Mouse (Mus musculus) left cerebral cortex, postnatal 36 days (tissue): ENCODE measurements around the gene Mrps5. TPM values are rescaled to one million over a fixed set of nuclear protein-coding genes. Genes with fewer than 3 reads are reported as not detected.

Experiments used
- DNase-seq, 2 experiments: peaks; one replicate each; pipeline ENCODE4 v3.0.0; 2021 to 2022; ENCODE audit warnings: low spot score in 2 of 2, mixed read lengths in 1 of 2
- intact Hi-C: fragments of 180-260 bp; cut with DNase I; formaldehyde crosslinking; loops from one replicate; pipeline ENCODE4 v1.15.1; 2025
- total RNA-seq, 2 experiments: library from RNA; stranded (reverse); gene quantifications; 2 replicates each; pipeline ENCODE4 v1.2.3; 2021

Gene Mrps5
- total RNA-seq, 2 experiments from 2014 or later: 80.0 to 102 TPM

- intact Hi-C loops: loop anchor here (2.0 kb wide), 1 partner anchor 52 kb away; no protein-coding TSS in a partner anchor
- no peak for DNase-seq
These were observed 22.0 kb downstream of the Mrps5 start for GRCm38 (mm10) chr2:127608986-127609385.

- DNase-seq: no peak
- intact Hi-C loops: loop anchor here (5.0 kb wide), 1 partner anchor 71 kb away; no protein-coding TSS in a partner anchor
These were observed 24.4 kb downstream of the Mrps5 start for GRCm38 (mm10) chr2:127611386-127611785.

GRCm38 (mm10) chr2:127612288-127612687 lies 25.3 kb downstream of the Mrps5 start:
- DNase-seq: no peak
- intact Hi-C loops: loop anchor here (5.0 kb wide), 1 partner anchor 70 kb away; no protein-coding TSS in a partner anchor

GRCm38 (mm10) chr2:127619311-127619710 lies 32.3 kb downstream of the Mrps5 start:
- intact Hi-C loops: no loop called here
- DNase-seq: no peak

- no peak for DNase-seq
- intact Hi-C loops: no loop called here
These were observed 35.0 kb downstream of the Mrps5 start for GRCm38 (mm10) chr2:127622065-127622464.

- intact Hi-C loops: no loop called here
- no peak for DNase-seq
These were observed 37.8 kb downstream of the Mrps5 start for GRCm38 (mm10) chr2:127624786-127625185.

- intact Hi-C loops: no loop called here
- DNase-seq: no peak
These were observed 38.6 kb downstream of the Mrps5 start for GRCm38 (mm10) chr2:127625659-127626058.

GRCm38 (mm10) chr2:127627354-127627753 lies 40.3 kb downstream of the Mrps5 start:
- intact Hi-C loops: no loop called here
- no peak for DNase-seq

- DNase-seq: no peak
- intact Hi-C loops: no loop called here
These were observed 41.1 kb downstream of the Mrps5 start for GRCm38 (mm10) chr2:127627990-127628570.

- no peak for DNase-seq
These were observed 45.6 kb downstream of the Mrps5 start for GRCm38 (mm10) chr2:127632601-127633000.

GRCm38 (mm10) chr2:127635581-127635980 lies 48.6 kb downstream of the Mrps5 start:
- DNase-seq: no peak
- intact Hi-C loops: no loop called here

More at GRCm38 (mm10) chr2:127632601-127633000, 45.6 kb downstream of the Mrps5 start:
- intact Hi-C loops: no loop called here

GRCm38 (mm10) chr2:127638973-127639372 lies 52.0 kb downstream of the Mrps5 start:
- intact Hi-C loops: no loop called here
- DNase-seq: no peak

- no peak for DNase-seq
- intact Hi-C loops: no loop called here
These were observed 57.0 kb downstream of the Mrps5 start for GRCm38 (mm10) chr2:127643728-127644704.

GRCm38 (mm10) chr2:127646875-127647274 lies 59.9 kb downstream of the Mrps5 start:
- DNase-seq: no peak
- intact Hi-C loops: no loop called here

GRCm38 (mm10) chr2:127648145-127648544 lies 61.1 kb downstream of the Mrps5 start:
- no peak for DNase-seq
- intact Hi-C loops: no loop called here

GRCm38 (mm10) chr2:127649921-127650320 lies 62.9 kb downstream of the Mrps5 start:
- intact Hi-C loops: no loop called here
- no peak for DNase-seq

GRCm38 (mm10) chr2:127651601-127652000 lies 64.6 kb downstream of the Mrps5 start:
- DNase-seq: no peak
- intact Hi-C loops: no loop called here

GRCm38 (mm10) chr2:127652335-127652734 lies 65.3 kb downstream of the Mrps5 start:
- DNase-seq: no peak
- intact Hi-C loops: no loop called here

GRCm38 (mm10) chr2:127652805-127653204 lies 65.8 kb downstream of the Mrps5 start:
- DNase-seq: no peak
- intact Hi-C loops: no loop called here

- intact Hi-C loops: no loop called here
- no peak for DNase-seq
These were observed 67.8 kb downstream of the Mrps5 start for GRCm38 (mm10) chr2:127654786-127655185.

GRCm38 (mm10) chr2:127655419-127655818 lies 68.4 kb downstream of the Mrps5 start:
- DNase-seq: no peak
- intact Hi-C loops: no loop called here
